9 mouse cellular contexts compared by ENCODE assay signal in the genomic region with DNA sequence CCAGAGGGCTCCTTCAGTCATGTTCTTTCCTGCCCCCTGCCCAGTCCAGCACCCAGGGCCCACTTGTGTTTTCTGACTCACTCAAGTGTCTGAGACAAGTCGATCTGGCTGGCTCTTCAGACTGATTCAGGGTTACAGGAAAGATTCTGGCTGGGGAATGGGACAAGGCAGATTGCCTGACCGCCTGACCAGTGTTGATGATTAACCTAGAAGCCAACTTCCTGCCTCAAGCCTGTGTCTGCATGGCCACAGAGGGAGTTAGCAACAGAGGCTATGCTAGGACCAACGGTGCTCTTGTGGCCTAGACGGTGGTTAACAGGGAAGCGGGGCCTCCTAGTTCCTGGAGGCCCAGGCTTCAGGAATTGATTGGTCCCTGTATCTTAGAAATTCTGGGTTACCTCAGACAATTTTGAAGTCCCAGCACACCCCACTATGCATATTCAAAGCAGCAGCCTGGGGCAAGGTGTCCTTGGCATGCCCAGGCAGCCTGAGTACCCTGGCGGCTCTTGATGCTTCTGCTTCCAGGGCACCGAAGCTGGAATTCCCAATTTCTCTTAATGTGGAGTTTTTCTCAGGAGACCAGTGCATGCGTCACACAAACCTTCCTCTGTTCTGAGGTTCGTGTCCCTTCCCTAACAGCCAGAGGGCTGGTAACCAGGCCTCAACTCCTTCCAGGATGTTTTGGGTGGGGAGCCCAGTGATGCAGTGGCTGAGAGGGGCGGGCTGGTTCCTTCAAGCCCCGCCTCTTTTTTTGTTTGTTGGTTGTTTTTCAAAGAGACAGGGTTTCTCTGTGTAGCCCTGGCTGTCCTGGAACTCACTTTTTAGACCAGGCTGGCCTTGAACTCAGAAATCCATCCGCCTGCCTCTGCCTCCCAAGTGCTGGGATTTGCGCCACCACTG. TPM values are rescaled to one million over a fixed set of nuclear protein-coding genes. Genes with fewer than 3 reads are reported as not detected.
DNase-seq lines count a peak whose midpoint lies in the region; ATAC-seq and TF ChIP-seq lines count a peak whose summit lies in the region.
"Had no signal": no experiment of that assay in that cellular context is flagged by ENCODE, and none has a peak within 500 bp of the region (broad histone marks: within the 10 kb centered on the region; RNA-seq: fewer than 3 reads in every experiment).

No protein-coding gene starts in this region.

- no peaks in the 10 kb centered on the region for H3K9me3 ChIP-seq in E14TG2a.4 (ENCODE audit: low read length)
- H3K9me3 ChIP-seq in kidney, postnatal 0 days (replicated peaks; ENCODE audit: low read length): no peaks in the 10 kb centered on the region
- H3K9me3 ChIP-seq in lung, embryonic 15.5 days: no peaks in the 10 kb centered on the region

- ATAC-seq in kidney, postnatal 0 days (replicated peaks; ENCODE audit: low FRiP score, low read depth): peak; percentile 80
- peak; percentile 19; the same call in 1 of the 2 replicates for ATAC-seq in lung, embryonic 15.5 days (ENCODE audit: borderline replicate concordance, extremely low read depth, low FRiP score, low TSS enrichment)
- no peak for ATAC-seq in frontal cortex, adult (ENCODE audit: low TSS enrichment)
- ATAC-seq in erythroid progenitor cell, adult 5-6 weeks (replicated peaks; ENCODE audit: low FRiP score, poor library complexity, severe bottlenecking): no peak
- ATAC-seq: midbrain, embryonic 16.5 days had no signal

- peak overlapping the region; percentile 87 for H3K27ac ChIP-seq in kidney, postnatal 0 days
- peak overlapping the region; percentile 71 for H3K27ac ChIP-seq in lung, embryonic 15.5 days

- peaks cover 56% of the 10 kb centered on the region for H3K4me1 ChIP-seq in E14TG2a.4 (replicated peaks; ENCODE audit: low read depth, low read length)
- H3K4me1 ChIP-seq in kidney, postnatal 0 days (replicated peaks; ENCODE audit: insufficient read depth, low read length): 0 out of 2 replicates have a peak, but pooled peaks cover 3% of the 10 kb centered on the region
- H3K4me1 ChIP-seq in lung, embryonic 15.5 days: peaks cover 15% of the 10 kb centered on the region; the same call in 1 of the 2 replicates

- H3K27me3 ChIP-seq in E14TG2a.4 (ENCODE audit: insufficient read depth, low read length): peaks cover 15% of the 10 kb centered on the region
- no peaks in the 10 kb centered on the region for H3K27me3 ChIP-seq in kidney, postnatal 0 days (ENCODE audit: insufficient read depth, low read length)
- no peaks in the 10 kb centered on the region for H3K27me3 ChIP-seq in lung, embryonic 15.5 days

- H3K4me2 ChIP-seq in kidney, postnatal 0 days (ENCODE audit: low read length): no peak overlapping the region
- no peak overlapping the region for H3K4me2 ChIP-seq in lung, embryonic 15.5 days

- H3K9ac ChIP-seq in kidney, postnatal 0 days (ENCODE audit: low read depth, low read length): 0 out of 2 replicates have a peak overlapping the region, but pooled peaks have one; percentile 27
- no peak overlapping the region for H3K9ac ChIP-seq in lung, embryonic 15.5 days

- peak; percentile 41 for DNase-seq in R1 (ENCODE audit: low read depth, low spot score)
- peak; percentile 59 for DNase-seq in kidney, postnatal 0 days (ENCODE audit: low spot score)
- DNase-seq in spleen, adult 12 weeks (ENCODE audit: low spot score): no peak
- DNase-seq in adrenal gland, adult 8-10 months: no peak

- H3K4me3 ChIP-seq in E14TG2a.4 (replicated peaks; ENCODE audit: low read length): peak overlapping the region; percentile 45
- H3K4me3 ChIP-seq in kidney, postnatal 0 days (replicated peaks; ENCODE audit: low read depth, low read length): no peak overlapping the region
- no peak overlapping the region for H3K4me3 ChIP-seq in lung, embryonic 15.5 days

- peaks cover 49% of the 10 kb centered on the region for H3K36me3 ChIP-seq in E14TG2a.4 (ENCODE audit: insufficient read depth, low read length)
- peaks cover 36% of the 10 kb centered on the region for H3K36me3 ChIP-seq in kidney, postnatal 0 days (ENCODE audit: insufficient read depth, low read length)
- H3K36me3 ChIP-seq in lung, embryonic 15.5 days: peaks cover 36% of the 10 kb centered on the region

- WGBS in kidney, postnatal 0 days: 58% methylated on average over 13 of the region's 13 CpGs
- WGBS in lung, embryonic 15.5 days: 55% methylated on average over 13 of the region's 13 CpGs

- TF ChIP-seq CTCF in E14TG2a.4 (conservative IDR thresholded peaks at IDR 0.05; ENCODE audit: low read length): no peak
- no peak for TF ChIP-seq CTCF in kidney, postnatal 0 days (IDR thresholded peaks at IDR 0.05; ENCODE audit: low read depth)

RNA-seq across cellular contexts. Expression of gene Galr3, which starts 10.0 kb away (rescaled TPM):
- polyA plus RNA-seq in kidney, postnatal 0 days (2015; fragmentation: Nextera tagmentation; extraction: Ambion mirVana): 0.13 and 0.24 TPM in 2 replicates
- not detected in 2 replicates for polyA plus RNA-seq in lung, embryonic 15.5 days (2015; fragmentation: Nextera tagmentation; extraction: Ambion mirVana)
- not detected in 2 replicates for total RNA-seq in erythroid progenitor cell, adult 5-6 weeks (2015; ENCODE audit: low replicate concordance)
- not detected in 2 replicates for total RNA-seq in erythroid progenitor cell, adult 5-6 weeks (2017; ENCODE audit: low replicate concordance)
- total RNA-seq in adrenal gland, adult 8-10 months (2022): under 1 TPM in 3 of 4 experiments, not detected in 1; 0.28 to 0.31 (median 0.30) TPM
- polyA plus RNA-seq: midbrain, embryonic 16.5 days had no signal

RNA-seq across cellular contexts. Expression of gene Ankrd54, which starts 11.0 kb away (rescaled TPM):
- 42.5 and 42.6 TPM in 2 replicates for polyA plus RNA-seq in kidney, postnatal 0 days (2015; fragmentation: Nextera tagmentation; extraction: Ambion mirVana)
- 57.0 and 61.0 TPM in 2 replicates for polyA plus RNA-seq in lung, embryonic 15.5 days (2015; fragmentation: Nextera tagmentation; extraction: Ambion mirVana)
- total RNA-seq in erythroid progenitor cell, adult 5-6 weeks (2015; ENCODE audit: low replicate concordance): 64.9 and 75.0 TPM in 2 replicates
- 37.3 and 66.5 TPM in 2 replicates for total RNA-seq in erythroid progenitor cell, adult 5-6 weeks (2017; ENCODE audit: low replicate concordance)
- 10 to 100 TPM; 24.6 to 34.9 (median 28.2) TPM for total RNA-seq in adrenal gland, adult 8-10 months (2022)

RNA-seq across cellular contexts. Expression of gene Eif3l, which starts 23.3 kb away (rescaled TPM):
- polyA plus RNA-seq in kidney, postnatal 0 days (2015; fragmentation: Nextera tagmentation; extraction: Ambion mirVana): 199 and 218 TPM in 2 replicates
- polyA plus RNA-seq in lung, embryonic 15.5 days (2015; fragmentation: Nextera tagmentation; extraction: Ambion mirVana): 223 and 225 TPM in 2 replicates
- 50.1 and 69.2 TPM in 2 replicates for total RNA-seq in erythroid progenitor cell, adult 5-6 weeks (2015; ENCODE audit: low replicate concordance)
- total RNA-seq in erythroid progenitor cell, adult 5-6 weeks (2017; ENCODE audit: low replicate concordance): 47.1 and 47.9 TPM in 2 replicates
- total RNA-seq in adrenal gland, adult 8-10 months (2022): 100 to 1,000 TPM; 136 to 157 (median 140) TPM

RNA-seq across cellular contexts. Expression of gene H1f0, which starts 23.5 kb away (rescaled TPM):
- 522 and 524 TPM in 2 replicates for polyA plus RNA-seq in kidney, postnatal 0 days (2015; fragmentation: Nextera tagmentation; extraction: Ambion mirVana)
- 560 and 562 TPM in 2 replicates for polyA plus RNA-seq in lung, embryonic 15.5 days (2015; fragmentation: Nextera tagmentation; extraction: Ambion mirVana)
- 13.7 and 21.4 TPM in 2 replicates for total RNA-seq in erythroid progenitor cell, adult 5-6 weeks (2015; ENCODE audit: low replicate concordance)
- 16.7 and 19.7 TPM in 2 replicates for total RNA-seq in erythroid progenitor cell, adult 5-6 weeks (2017; ENCODE audit: low replicate concordance)
- 100 to 1,000 TPM; 122 to 250 (median 176) TPM for total RNA-seq in adrenal gland, adult 8-10 months (2022)

RNA-seq across cellular contexts. Expression of gene Micall1, which starts 57.0 kb away (rescaled TPM):
- polyA plus RNA-seq in kidney, postnatal 0 days (2015; fragmentation: Nextera tagmentation; extraction: Ambion mirVana): 5.9 and 6.6 TPM in 2 replicates
- 7.5 and 8.8 TPM in 2 replicates for polyA plus RNA-seq in lung, embryonic 15.5 days (2015; fragmentation: Nextera tagmentation; extraction: Ambion mirVana)
- 0.72 TPM in 1 of 2 replicates, not detected in the other for total RNA-seq in erythroid progenitor cell, adult 5-6 weeks (2015; ENCODE audit: low replicate concordance)
- total RNA-seq in erythroid progenitor cell, adult 5-6 weeks (2017; ENCODE audit: low replicate concordance): 1.7 and 4.1 TPM in 2 replicates
- total RNA-seq in adrenal gland, adult 8-10 months (2022): 10 to 100 TPM; 40.6 to 88.2 (median 55.8) TPM

Comparison
In these comparisons a context has a peak if more than half of its experiments do, and no peak if none do; other contexts are left out.
1. DNase-seq: peak in R1 (single experiment) and kidney, postnatal 0 days (single experiment); none in spleen, adult 12 weeks (single experiment) and adrenal gland, adult 8-10 months (single experiment).
2. ATAC-seq: peak in kidney, postnatal 0 days (single experiment) and lung, embryonic 15.5 days (single experiment); none in frontal cortex, adult (single experiment) and erythroid progenitor cell, adult 5-6 weeks (single experiment).